Mouse (Mus musculus): ENCODE data around the gene Klri1. TPM values are rescaled to one million over a fixed set of nuclear protein-coding genes. Genes with fewer than 3 reads are reported as not detected.

Gene Klri1
- polyA plus RNA-seq (2015; fragmentation: Nextera tagmentation; extraction: Ambion mirVana) = not detected in 2 replicates

DNA sequence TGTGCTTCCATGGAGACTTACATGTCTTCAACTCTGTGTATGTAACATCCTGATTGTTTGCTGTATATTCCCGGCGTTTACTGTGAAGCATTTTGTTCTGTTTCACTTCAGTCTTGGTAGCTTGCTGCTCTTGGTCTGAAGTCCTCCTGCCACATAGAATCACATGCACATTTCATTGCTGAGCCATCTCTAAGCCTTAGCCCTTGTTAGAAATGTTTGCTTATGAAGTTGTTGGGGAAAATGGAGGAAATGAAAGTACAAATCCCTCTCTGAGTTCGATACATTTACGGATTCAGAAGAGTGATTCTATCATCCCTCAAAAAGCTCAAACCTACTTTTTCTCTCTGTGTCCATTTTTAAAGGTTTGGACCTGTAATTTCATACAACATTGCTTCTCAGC is at the start of gene Klri1:
TSS of gene Klri1 (minus strand) at position 101 of the 400 bp plus-strand sequence.
- TF ChIP-seq CTCF (IDR thresholded peaks at IDR 0.05; ENCODE audit: low read depth) = no peak
- Histone ChIP-seq H3K9ac (ENCODE audit: low read depth, low read length) (no peak within 1 kb of the TSS), H3K27me3 (replicated peaks; ENCODE audit: control insufficient read depth, insufficient read depth, low read length) (no peaks in the 10 kb centered on the region), H3K4me1 (replicated peaks; ENCODE audit: control insufficient read depth, insufficient read depth, low read length) (no peaks in the 10 kb centered on the region), H3K4me2 (replicated peaks; ENCODE audit: low read depth) (no peak within 1 kb of the TSS), H3K36me3 (ENCODE audit: control insufficient read depth, insufficient read depth) (no peaks in the 10 kb centered on the region), H3K9me3 (ENCODE audit: control insufficient read depth) (no peaks in the 10 kb centered on the region), H3K4me3 (ENCODE audit: low read depth, low read length) (no peak within 1 kb of the TSS), H3K27ac (ENCODE audit: low read depth, low read length) (no peak within 1 kb of the TSS)
- 80% methylated on average over 4 of the region's 4 CpGs for WGBS
- ATAC-seq = no peak

DNA sequence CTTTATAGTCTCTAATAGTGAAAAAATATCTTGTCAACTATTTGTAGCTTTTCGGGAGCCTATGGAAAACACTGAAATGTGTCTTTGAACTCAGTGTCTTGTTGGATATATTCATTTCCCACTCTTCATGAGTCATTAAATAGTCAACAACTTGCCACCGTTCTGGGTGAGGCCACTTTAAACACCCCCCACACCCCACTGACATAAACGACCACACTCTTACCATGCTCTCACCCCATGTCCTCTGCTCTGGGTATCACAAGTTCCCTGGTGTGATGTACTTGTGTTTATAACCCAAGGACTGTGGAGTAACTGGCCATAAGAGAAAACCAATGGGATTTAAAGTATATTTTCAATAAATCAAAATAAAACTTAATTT is 30.7 kb upstream of the Klri1 start:
- no peaks in the 10 kb centered on the region for H3K4me1 ChIP-seq (replicated peaks; ENCODE audit: control insufficient read depth, insufficient read depth, low read length)
- H3K27me3 ChIP-seq (replicated peaks; ENCODE audit: control insufficient read depth, insufficient read depth, low read length) = no peaks in the 10 kb centered on the region
- TF ChIP-seq CTCF (IDR thresholded peaks at IDR 0.05; ENCODE audit: low read depth) = no peak
- no peak overlapping the region for H3K27ac ChIP-seq (ENCODE audit: low read depth, low read length)
- H3K4me2 ChIP-seq (replicated peaks; ENCODE audit: low read depth) = no peak overlapping the region
- no peaks in the 10 kb centered on the region for H3K36me3 ChIP-seq (ENCODE audit: control insufficient read depth, insufficient read depth)
- no peaks in the 10 kb centered on the region for H3K9me3 ChIP-seq (ENCODE audit: control insufficient read depth)
- H3K9ac ChIP-seq (ENCODE audit: low read depth, low read length) = no peak overlapping the region
- no peak overlapping the region for H3K4me3 ChIP-seq (ENCODE audit: low read depth, low read length)
- ATAC-seq = no peak
- WGBS = 76% methylated on average over 3 of the region's 3 CpGs

DNA sequence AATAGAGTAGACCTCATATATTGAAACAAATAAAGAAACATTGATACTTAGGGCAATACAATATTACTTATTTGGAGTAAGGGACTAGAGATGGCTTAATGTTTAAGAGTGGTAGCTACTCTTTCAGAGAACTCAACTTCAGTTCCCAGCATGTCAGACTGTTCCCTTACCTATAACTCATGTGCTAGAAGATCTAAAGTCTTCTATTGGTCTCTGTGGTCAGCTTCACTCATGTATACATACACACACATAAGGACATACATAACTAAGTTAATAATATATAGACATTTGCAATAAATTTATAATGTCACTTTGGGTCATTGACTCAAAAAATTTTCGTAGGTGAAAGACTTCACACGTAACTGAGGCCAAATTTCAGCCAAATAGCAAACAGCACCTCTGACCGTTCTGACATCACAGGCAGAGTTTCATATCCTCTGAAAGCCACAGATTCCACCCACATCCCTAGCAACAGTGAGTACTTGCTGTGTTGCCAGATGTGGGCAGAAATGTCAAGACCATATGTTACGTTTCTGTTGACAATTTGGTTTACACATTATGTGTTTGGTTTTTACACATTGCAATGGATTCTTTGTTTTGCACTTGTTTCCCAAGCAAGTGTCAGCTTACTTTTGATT is 30.2 kb upstream of the Klri1 start:
- Histone ChIP-seq H3K36me3 (ENCODE audit: control insufficient read depth, insufficient read depth) (no peaks in the 10 kb centered on the region), H3K4me2 (replicated peaks; ENCODE audit: low read depth) (no peak overlapping the region), H3K4me3 (ENCODE audit: low read depth, low read length) (no peak overlapping the region), H3K4me1 (replicated peaks; ENCODE audit: control insufficient read depth, insufficient read depth, low read length) (no peaks in the 10 kb centered on the region), H3K9ac (ENCODE audit: low read depth, low read length) (no peak overlapping the region), H3K27me3 (replicated peaks; ENCODE audit: control insufficient read depth, insufficient read depth, low read length) (no peaks in the 10 kb centered on the region), H3K27ac (ENCODE audit: low read depth, low read length) (no peak overlapping the region), H3K9me3 (ENCODE audit: control insufficient read depth) (no peaks in the 10 kb centered on the region)
- no peak for ATAC-seq
- no peak for TF ChIP-seq CTCF (IDR thresholded peaks at IDR 0.05; ENCODE audit: low read depth)
- WGBS = 77% methylated on average over 4 of the region's 4 CpGs

DNA sequence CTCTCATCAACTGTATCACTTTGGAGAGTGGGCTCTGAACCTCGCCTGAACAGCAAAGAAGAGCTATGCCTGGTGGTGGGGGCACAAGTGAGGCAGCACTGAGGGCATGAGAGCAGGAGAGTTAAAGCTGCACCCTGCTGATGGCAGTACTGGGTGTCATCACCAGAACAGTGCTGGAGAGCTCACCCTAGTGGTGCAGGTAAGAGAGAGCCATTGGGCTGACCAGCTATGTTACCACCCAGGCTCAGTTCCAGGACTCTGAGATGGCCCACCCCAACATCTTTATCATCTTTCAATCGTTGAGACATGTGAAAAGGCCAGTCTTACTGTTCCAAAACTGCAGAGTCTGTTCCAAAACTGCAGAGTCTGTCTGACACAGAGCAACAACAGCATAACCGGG is 29.2 kb upstream of the Klri1 start:
- Histone ChIP-seq H3K27ac (ENCODE audit: low read depth, low read length) (no peak overlapping the region), H3K4me1 (replicated peaks; ENCODE audit: control insufficient read depth, insufficient read depth, low read length) (no peaks in the 10 kb centered on the region), H3K36me3 (ENCODE audit: control insufficient read depth, insufficient read depth) (no peaks in the 10 kb centered on the region), H3K9me3 (ENCODE audit: control insufficient read depth) (no peaks in the 10 kb centered on the region), H3K27me3 (replicated peaks; ENCODE audit: control insufficient read depth, insufficient read depth, low read length) (no peaks in the 10 kb centered on the region), H3K9ac (ENCODE audit: low read depth, low read length) (no peak overlapping the region), H3K4me3 (ENCODE audit: low read depth, low read length) (no peak overlapping the region), H3K4me2 (replicated peaks; ENCODE audit: low read depth) (no peak overlapping the region)
- ATAC-seq = no peak
- WGBS = 53% methylated on average over 3 of the region's 3 CpGs
- no peak for TF ChIP-seq CTCF (IDR thresholded peaks at IDR 0.05; ENCODE audit: low read depth)

DNA sequence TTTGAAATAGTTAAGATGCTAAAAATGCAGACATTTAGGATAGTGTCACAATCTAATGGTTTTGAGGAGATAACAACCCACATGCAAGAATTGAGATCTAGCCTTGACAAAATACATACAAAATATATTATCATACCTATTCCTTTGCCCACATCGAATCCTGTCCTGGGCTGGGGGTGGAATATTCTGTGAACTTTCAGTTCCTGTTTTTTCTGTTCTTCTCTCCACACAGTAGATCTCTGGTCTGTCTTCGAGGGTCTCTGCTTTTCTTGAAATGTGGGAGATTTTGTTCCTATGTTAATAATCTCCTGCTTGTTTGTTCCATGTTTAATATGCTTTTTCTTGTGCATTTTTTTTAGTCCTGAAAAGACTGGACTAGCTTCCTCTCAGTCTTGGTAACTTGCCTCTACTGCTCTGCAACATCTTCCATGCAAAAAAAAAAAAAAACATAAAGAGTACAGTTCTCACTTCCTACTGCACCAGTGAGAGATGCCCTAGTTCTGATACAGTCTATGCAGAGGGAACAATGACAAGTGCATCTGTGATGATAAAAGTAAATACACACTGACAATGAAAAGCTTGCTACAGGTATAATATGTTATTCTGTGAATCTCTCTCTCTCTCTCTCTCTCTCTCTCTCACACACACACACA is 23.3 kb upstream of the Klri1 start, which contains the start of gene Klri2:
TSS of gene Klri2 (minus strand) at position 416 of the 653 bp plus-strand sequence.
- Histone ChIP-seq H3K4me1 (replicated peaks; ENCODE audit: control insufficient read depth, insufficient read depth, low read length) (no peaks in the 10 kb centered on the region), H3K27me3 (replicated peaks; ENCODE audit: control insufficient read depth, insufficient read depth, low read length) (no peaks in the 10 kb centered on the region), H3K27ac (ENCODE audit: low read depth, low read length) (no peak within 1 kb of the TSS), H3K36me3 (ENCODE audit: control insufficient read depth, insufficient read depth) (no peaks in the 10 kb centered on the region), H3K9me3 (ENCODE audit: control insufficient read depth) (no peaks in the 10 kb centered on the region), H3K9ac (ENCODE audit: low read depth, low read length) (no peak within 1 kb of the TSS), H3K4me3 (ENCODE audit: low read depth, low read length) (no peak within 1 kb of the TSS), H3K4me2 (replicated peaks; ENCODE audit: low read depth) (no peak within 1 kb of the TSS)
- ATAC-seq = no peak
- 59% methylated on average over 2 of the region's 2 CpGs for WGBS
- TF ChIP-seq CTCF (IDR thresholded peaks at IDR 0.05; ENCODE audit: low read depth) = no peak

DNA sequence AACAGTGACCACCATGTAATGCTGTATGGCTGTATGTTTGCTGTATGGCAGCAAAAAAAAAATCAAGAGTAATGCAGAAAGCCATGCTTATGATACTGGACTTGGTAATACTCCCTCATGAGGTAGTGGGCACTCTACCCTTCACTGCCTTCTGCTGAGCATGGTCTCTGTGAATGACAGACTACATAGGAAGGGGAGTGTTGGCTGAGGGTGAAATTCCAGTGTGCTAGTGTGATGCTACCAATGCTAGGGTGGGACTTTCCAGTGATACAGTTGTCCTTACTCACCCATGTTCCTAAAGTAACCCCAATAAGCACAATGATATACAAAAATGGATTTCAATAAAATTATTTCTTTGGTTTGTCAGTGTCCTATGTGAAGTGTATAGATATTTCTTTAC is 19.5 kb upstream of the Klri1 start:
- H3K9me3 ChIP-seq (ENCODE audit: control insufficient read depth) = no peaks in the 10 kb centered on the region
- H3K36me3 ChIP-seq (ENCODE audit: control insufficient read depth, insufficient read depth) = no peaks in the 10 kb centered on the region
- H3K4me2 ChIP-seq (replicated peaks; ENCODE audit: low read depth) = no peak overlapping the region
- no peaks in the 10 kb centered on the region for H3K27me3 ChIP-seq (replicated peaks; ENCODE audit: control insufficient read depth, insufficient read depth, low read length)
- H3K4me3 ChIP-seq (ENCODE audit: low read depth, low read length) = no peak overlapping the region
- no peak overlapping the region for H3K27ac ChIP-seq (ENCODE audit: low read depth, low read length)
- no peak for TF ChIP-seq CTCF (IDR thresholded peaks at IDR 0.05; ENCODE audit: low read depth)
- H3K4me1 ChIP-seq (replicated peaks; ENCODE audit: control insufficient read depth, insufficient read depth, low read length) = no peaks in the 10 kb centered on the region
- H3K9ac ChIP-seq (ENCODE audit: low read depth, low read length) = no peak overlapping the region
- ATAC-seq = no peak
